Mouse (Mus musculus): ENCODE measurements at regions not wholly inside any gene's neighbourhood (a gene's known extent, or its start where the extent isn't known, plus 50 kb on each side); places are given as distances from the start of the nearest gene placed in this dataset.

- DNase-seq (ENCODE audit: low read depth, low spot score), result no peak
These were observed 250.0 kb downstream of the Sec61b start for GRCm38 (mm10) chr4:47724331-47725004.

GRCm38 (mm10) chr4:47725005-47725340 is 250.5 kb downstream of the Sec61b start:
- DNase-seq (ENCODE audit: low read depth, low spot score), result no peak

- DNase-seq (ENCODE audit: low read depth, low spot score), result no peak
These were observed 272.2 kb downstream of the Sec61b start for GRCm38 (mm10) chr4:47746498-47747190.

GRCm38 (mm10) chr4:47772230-47772920 is 272.6 kb upstream of the Nr4a3 start:
- DNase-seq (ENCODE audit: low read depth, low spot score), result no peak

GRCm38 (mm10) chr4:47774664-47775063 is 270.3 kb upstream of the Nr4a3 start:
- no peak for DNase-seq (ENCODE audit: low read depth, low spot score)

- DNase-seq (ENCODE audit: low read depth, low spot score), result no peak
These were observed 263.9 kb upstream of the Nr4a3 start for GRCm38 (mm10) chr4:47781039-47781438.

- DNase-seq (ENCODE audit: low read depth, low spot score), result no peak
These were observed 248.0 kb upstream of the Nr4a3 start for GRCm38 (mm10) chr4:47796977-47797376.

- DNase-seq (ENCODE audit: low read depth, low spot score), result no peak
These were observed 245.8 kb upstream of the Nr4a3 start for GRCm38 (mm10) chr4:47799165-47799564.

- DNase-seq (ENCODE audit: low read depth, low spot score), result no peak
These were observed 241.8 kb upstream of the Nr4a3 start for GRCm38 (mm10) chr4:47803111-47803510.

- DNase-seq (ENCODE audit: low read depth, low spot score), result no peak
These were observed 237.1 kb upstream of the Nr4a3 start for GRCm38 (mm10) chr4:47807877-47808276.

GRCm38 (mm10) chr4:47814030-47814429 is 230.9 kb upstream of the Nr4a3 start:
- DNase-seq (ENCODE audit: low read depth, low spot score), result no peak

- DNase-seq (ENCODE audit: low read depth, low spot score), result no peak
These were observed 226.4 kb upstream of the Nr4a3 start for GRCm38 (mm10) chr4:47818371-47819159.

- no peak for DNase-seq (ENCODE audit: low read depth, low spot score)
These were observed 224.4 kb upstream of the Nr4a3 start for GRCm38 (mm10) chr4:47820562-47820961.

GRCm38 (mm10) chr4:47823299-47823698 is 221.7 kb upstream of the Nr4a3 start:
- DNase-seq (ENCODE audit: low read depth, low spot score), result no peak

GRCm38 (mm10) chr4:47824083-47824482 is 220.9 kb upstream of the Nr4a3 start:
- DNase-seq (ENCODE audit: low read depth, low spot score), result no peak

GRCm38 (mm10) chr4:47832905-47833304 is 212.0 kb upstream of the Nr4a3 start:
- DNase-seq (ENCODE audit: low read depth, low spot score), result no peak

- DNase-seq (ENCODE audit: low read depth, low spot score), result no peak
These were observed 206.5 kb upstream of the Nr4a3 start for GRCm38 (mm10) chr4:47838411-47838810.

GRCm38 (mm10) chr4:47842128-47842656 is 202.8 kb upstream of the Nr4a3 start:
- DNase-seq (ENCODE audit: low read depth, low spot score), result no peak

- no peak for DNase-seq (ENCODE audit: low read depth, low spot score)
These were observed 199.7 kb upstream of the Nr4a3 start for GRCm38 (mm10) chr4:47845239-47845638.

GRCm38 (mm10) chr4:47846389-47847318 is 198.3 kb upstream of the Nr4a3 start:
- DNase-seq (ENCODE audit: low read depth, low spot score), result no peak

- DNase-seq (ENCODE audit: low read depth, low spot score), result no peak
These were observed 183.8 kb upstream of the Nr4a3 start for GRCm38 (mm10) chr4:47861151-47861550.
